Mouse (Mus musculus): ENCODE data around the gene Ppcdc. TPM values are rescaled to one million over a fixed set of nuclear protein-coding genes. Genes with fewer than 3 reads are reported as not detected.
"Not testable (repeated sequence)": the region's sequence is repeated elsewhere in the genome, so short reads cannot be mapped to it uniquely, and the experiment has no call there.

Ppcdc gene
- polyA plus RNA-seq, 1 experiment from 2014 or later: 20.5 TPM

DNA sequence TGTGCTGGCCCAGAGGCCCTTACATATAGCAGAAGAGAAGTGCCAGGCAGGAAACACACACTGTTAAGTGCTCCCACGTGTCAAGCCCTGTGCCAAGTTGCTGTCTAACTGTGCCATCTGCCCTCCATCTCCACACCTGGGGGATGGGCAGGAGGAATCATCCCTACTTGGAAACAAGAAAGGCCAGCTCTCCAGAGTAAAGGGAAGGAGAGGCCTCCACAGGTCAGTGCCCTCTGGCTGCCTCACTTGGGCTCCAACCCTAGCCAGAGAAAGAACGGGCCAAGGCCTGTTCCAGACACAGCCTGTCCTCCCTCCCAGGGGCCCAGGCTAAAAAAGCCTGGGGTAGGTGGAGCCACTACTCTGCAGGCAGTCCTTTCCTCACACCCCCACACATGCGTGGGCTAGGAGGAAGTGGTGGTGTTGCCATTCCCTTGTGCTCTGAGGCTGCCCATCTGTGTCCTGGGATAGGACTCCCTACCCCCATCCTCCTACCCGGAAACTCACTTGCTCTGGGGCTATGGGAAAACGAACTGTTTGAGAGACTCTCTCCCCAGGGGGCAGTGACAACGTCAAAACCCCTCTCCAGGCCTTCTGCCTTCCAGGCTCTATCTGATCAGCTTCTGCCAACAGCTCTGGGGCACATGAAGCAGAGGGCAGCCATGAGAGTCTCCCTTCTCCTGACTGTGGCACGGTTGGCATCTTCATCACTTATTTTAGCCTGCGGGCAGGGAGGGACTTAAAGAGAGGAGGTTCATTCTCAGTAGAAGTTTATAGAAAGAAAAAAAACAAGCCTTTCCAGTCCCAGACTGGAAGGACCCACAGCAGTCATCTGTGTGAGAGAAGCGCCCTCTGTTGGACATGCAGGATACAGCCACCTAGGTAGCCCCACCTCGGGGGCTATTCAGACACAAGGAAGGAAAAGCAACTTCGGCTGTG lies 6.6 kb downstream of the Ppcdc start:
- ATAC-seq: peak; percentile 71
- H3K27me3 ChIP-seq (replicated peaks; ENCODE audit: control insufficient read depth, insufficient read depth, low read length): no peaks in the 10 kb centered on the region
- 14% methylated on average over 11 of the region's 11 CpGs for WGBS
- H3K36me3 ChIP-seq (ENCODE audit: control insufficient read depth, insufficient read depth, low read length): no peaks in the 10 kb centered on the region
- no peak overlapping the region for H3K9ac ChIP-seq (ENCODE audit: low read depth, low read length)
- H3K9me3 ChIP-seq (ENCODE audit: control insufficient read depth, low read length): no peaks in the 10 kb centered on the region
- H3K4me1 ChIP-seq (ENCODE audit: control insufficient read depth, insufficient read depth, low read depth, low read length): peaks cover 7% of the 10 kb centered on the region
- H3K27ac ChIP-seq (ENCODE audit: low read depth, low read length): peak overlapping the region; percentile 17; the same call in 1 of the 2 replicates
- no peak overlapping the region for H3K4me2 ChIP-seq (ENCODE audit: low read length)
- no peak overlapping the region for H3K4me3 ChIP-seq (ENCODE audit: low read length)

DNA sequence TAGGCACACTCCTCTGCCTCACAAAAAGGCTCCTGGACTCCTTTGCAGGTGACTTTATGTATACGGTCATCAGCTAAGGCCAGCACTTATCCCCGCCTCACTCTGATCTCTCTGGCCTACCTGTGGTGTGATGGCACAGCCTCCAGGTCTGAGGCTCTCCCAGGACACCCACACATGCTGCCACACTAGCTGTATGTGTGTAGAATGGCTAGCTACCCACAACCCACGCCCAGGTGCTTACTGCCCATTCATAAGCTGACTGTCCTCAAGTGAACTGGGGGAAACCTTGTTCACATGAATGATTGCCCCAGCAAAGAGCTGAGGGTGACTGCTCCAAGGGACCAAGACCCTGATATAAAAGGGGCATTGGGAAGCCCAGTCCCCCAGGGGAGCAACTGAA lies 7.4 kb downstream of the Ppcdc start:
- Histone ChIP-seq H3K27ac (ENCODE audit: low read depth, low read length) (no peak overlapping the region), H3K9me3 (ENCODE audit: control insufficient read depth, low read length) (no peaks in the 10 kb centered on the region), H3K4me3 (ENCODE audit: low read length) (no peak overlapping the region), H3K4me1 (ENCODE audit: control insufficient read depth, insufficient read depth, low read depth, low read length) (peaks cover 7% of the 10 kb centered on the region), H3K36me3 (ENCODE audit: control insufficient read depth, insufficient read depth, low read length) (no peaks in the 10 kb centered on the region), H3K27me3 (replicated peaks; ENCODE audit: control insufficient read depth, insufficient read depth, low read length) (no peaks in the 10 kb centered on the region), H3K9ac (ENCODE audit: low read depth, low read length) (peak overlapping the region; percentile 16; the same call in 1 of the 2 replicates), H3K4me2 (ENCODE audit: low read length) (no peak overlapping the region)
- 88% methylated on average over 3 of the region's 3 CpGs for WGBS
- 0 out of 2 replicates have a peak, but pooled peaks have one; percentile 3 for ATAC-seq

DNA sequence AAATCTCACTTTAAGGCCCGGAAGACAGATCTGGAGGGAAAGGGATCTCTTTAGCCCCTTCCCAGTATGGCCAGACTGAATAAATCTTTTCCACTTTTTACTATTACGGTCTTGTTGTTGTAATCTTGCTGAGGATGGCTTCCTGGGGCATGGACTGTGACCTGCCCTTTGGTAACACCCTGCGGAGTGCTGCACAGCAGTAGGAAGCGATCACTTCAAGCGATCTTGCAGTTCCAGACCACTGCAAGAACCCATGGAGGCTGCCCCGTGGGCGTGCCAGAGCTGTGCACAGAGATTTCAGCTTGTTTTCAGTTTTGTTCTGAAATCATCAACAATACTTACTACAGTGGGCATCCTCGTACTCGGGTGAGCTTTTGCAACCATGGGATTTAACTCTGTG lies 8.7 kb downstream of the Ppcdc start:
- Histone ChIP-seq H3K9me3 (ENCODE audit: control insufficient read depth, low read length) (no peaks in the 10 kb centered on the region), H3K27me3 (replicated peaks; ENCODE audit: control insufficient read depth, insufficient read depth, low read length) (no peaks in the 10 kb centered on the region), H3K9ac (ENCODE audit: low read depth, low read length) (no peak overlapping the region), H3K4me3 (ENCODE audit: low read length) (no peak overlapping the region), H3K4me1 (ENCODE audit: control insufficient read depth, insufficient read depth, low read depth, low read length) (peaks cover 7% of the 10 kb centered on the region), H3K4me2 (ENCODE audit: low read length) (no peak overlapping the region), H3K27ac (ENCODE audit: low read depth, low read length) (no peak overlapping the region), H3K36me3 (ENCODE audit: control insufficient read depth, insufficient read depth, low read length) (no peaks in the 10 kb centered on the region)
- ATAC-seq: no peak
- WGBS: 39% methylated on average over 9 of the region's 9 CpGs

DNA sequence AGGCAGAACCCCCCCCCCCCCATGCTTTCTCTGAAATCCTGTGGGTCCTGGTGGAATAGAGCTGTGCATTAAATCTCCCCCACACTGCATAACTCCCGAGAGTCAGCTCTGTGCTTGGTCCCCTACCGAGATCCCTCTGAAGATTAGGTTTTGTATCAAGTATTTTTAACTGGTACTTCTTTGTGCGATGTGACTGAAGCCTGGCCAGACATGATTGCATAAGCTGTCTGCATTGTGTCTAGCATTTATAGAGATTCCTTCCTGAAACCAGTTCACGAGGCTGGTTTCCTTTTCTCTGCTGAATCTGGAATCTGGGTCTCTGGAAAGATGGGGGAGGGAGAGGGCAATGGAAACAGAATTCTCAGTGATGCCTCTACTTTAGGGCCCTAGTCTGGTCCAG lies 11.5 kb downstream of the Ppcdc start:
- ATAC-seq: no peak

DNA sequence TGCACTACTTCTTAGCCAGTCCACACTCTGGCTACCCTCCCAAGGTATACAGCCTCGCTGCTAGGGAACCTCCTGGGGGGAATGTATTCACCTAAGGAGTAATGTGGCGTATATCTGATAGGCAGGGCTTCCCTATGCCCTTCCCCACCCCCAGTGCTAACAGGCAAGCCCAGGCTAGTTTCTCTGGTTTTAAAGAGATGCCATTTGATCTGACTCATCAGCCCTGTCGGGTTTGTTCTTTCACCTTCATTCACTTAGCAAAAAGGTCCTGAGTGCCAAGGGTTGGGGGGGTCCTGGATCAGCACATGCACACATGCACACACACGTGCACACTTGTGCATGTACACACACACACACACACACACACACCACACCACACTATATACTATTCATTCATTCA lies 12.0 kb downstream of the Ppcdc start:
- no peaks in the 10 kb centered on the region for H3K4me1 ChIP-seq (ENCODE audit: control insufficient read depth, insufficient read depth, low read depth, low read length)
- no peak overlapping the region for H3K27ac ChIP-seq (ENCODE audit: low read depth, low read length)
- WGBS: 74% methylated on average over 4 of the region's 4 CpGs
- no peaks in the 10 kb centered on the region for H3K9me3 ChIP-seq (ENCODE audit: control insufficient read depth, low read length)
- no peak for ATAC-seq
- H3K4me3 ChIP-seq (ENCODE audit: low read length): no peak overlapping the region
- H3K9ac ChIP-seq (ENCODE audit: low read depth, low read length): no peak overlapping the region
- H3K4me2 ChIP-seq (ENCODE audit: low read length): no peak overlapping the region
- no peaks in the 10 kb centered on the region for H3K36me3 ChIP-seq (ENCODE audit: control insufficient read depth, insufficient read depth, low read length)
- no peaks in the 10 kb centered on the region for H3K27me3 ChIP-seq (replicated peaks; ENCODE audit: control insufficient read depth, insufficient read depth, low read length)

More for the DNA sequence above, 11.5 kb downstream of the Ppcdc start:
- Histone ChIP-seq H3K4me2 (ENCODE audit: low read length) (no peak overlapping the region), H3K27ac (ENCODE audit: low read depth, low read length) (no peak overlapping the region), H3K27me3 (replicated peaks; ENCODE audit: control insufficient read depth, insufficient read depth, low read length) (no peaks in the 10 kb centered on the region), H3K4me3 (ENCODE audit: low read length) (no peak overlapping the region), H3K4me1 (ENCODE audit: control insufficient read depth, insufficient read depth, low read depth, low read length) (peaks cover 4% of the 10 kb centered on the region), H3K9ac (ENCODE audit: low read depth, low read length) (no peak overlapping the region), H3K9me3 (ENCODE audit: control insufficient read depth, low read length) (no peaks in the 10 kb centered on the region), H3K36me3 (ENCODE audit: control insufficient read depth, insufficient read depth, low read length) (no peaks in the 10 kb centered on the region)
- WGBS: 62% methylated on average over 4 of the region's 4 CpGs

DNA sequence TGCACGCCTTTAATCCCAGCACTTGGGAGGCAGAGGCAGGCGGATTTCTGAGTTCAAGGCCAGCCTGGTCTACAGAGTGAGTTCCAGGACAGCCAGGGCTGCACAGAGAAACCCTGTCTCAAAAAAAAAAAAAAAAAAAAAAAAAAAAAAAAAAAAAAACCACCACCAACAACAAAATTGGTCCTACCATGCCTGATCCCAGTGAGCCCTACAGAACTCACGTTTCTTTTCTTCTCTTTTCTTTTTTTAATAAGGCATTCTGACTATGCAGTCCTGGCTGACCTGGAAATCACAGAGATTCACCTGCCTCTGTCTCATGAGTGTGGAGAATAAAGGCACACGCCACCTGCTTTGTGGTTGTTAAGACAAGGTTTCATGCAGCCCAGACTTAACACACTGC lies 12.8 kb downstream of the Ppcdc start:
- H3K4me3 ChIP-seq (ENCODE audit: low read length); H3K4me1 ChIP-seq (ENCODE audit: control insufficient read depth, insufficient read depth, low read depth, low read length); H3K9ac ChIP-seq (ENCODE audit: low read depth, low read length); H3K27me3 ChIP-seq (replicated peaks; ENCODE audit: control insufficient read depth, insufficient read depth, low read length); ATAC-seq; H3K4me2 ChIP-seq (ENCODE audit: low read length); H3K27ac ChIP-seq (ENCODE audit: low read depth, low read length); H3K36me3 ChIP-seq (ENCODE audit: control insufficient read depth, insufficient read depth, low read length); H3K9me3 ChIP-seq (ENCODE audit: control insufficient read depth, low read length): not testable (repeated sequence)
- 92% methylated on average over 4 of the region's 4 CpGs for WGBS

DNA sequence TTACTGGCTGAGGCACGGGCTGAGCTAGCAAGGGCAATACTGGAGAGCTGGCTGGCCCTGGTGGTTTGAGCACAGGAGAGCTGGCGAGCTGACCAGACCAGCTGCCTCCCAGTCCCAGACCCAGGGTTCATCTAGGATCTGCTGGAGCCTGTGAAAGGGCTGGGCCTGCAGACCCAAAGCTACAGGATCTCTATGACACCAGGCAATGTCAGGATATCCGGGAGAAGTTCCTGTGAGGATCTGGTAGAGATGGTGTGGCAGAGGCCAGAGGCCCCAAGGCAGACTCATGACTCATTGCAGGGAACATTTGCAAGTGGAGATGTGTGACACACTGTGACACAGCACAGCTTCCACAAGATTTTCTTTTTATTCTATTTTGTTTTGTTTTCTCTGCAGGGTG lies 14.8 kb downstream of the Ppcdc start:
- Histone ChIP-seq H3K36me3 (ENCODE audit: control insufficient read depth, insufficient read depth, low read length) (no peaks in the 10 kb centered on the region), H3K27ac (ENCODE audit: low read depth, low read length) (no peak overlapping the region), H3K4me3 (ENCODE audit: low read length) (no peak overlapping the region), H3K9me3 (ENCODE audit: control insufficient read depth, low read length) (no peaks in the 10 kb centered on the region), H3K4me1 (ENCODE audit: control insufficient read depth, insufficient read depth, low read depth, low read length) (peaks cover 12% of the 10 kb centered on the region), H3K9ac (ENCODE audit: low read depth, low read length) (no peak overlapping the region), H3K27me3 (replicated peaks; ENCODE audit: control insufficient read depth, insufficient read depth, low read length) (no peaks in the 10 kb centered on the region), H3K4me2 (ENCODE audit: low read length) (no peak overlapping the region)
- WGBS: 91% methylated on average over 3 of the region's 3 CpGs
- no peak for ATAC-seq

DNA sequence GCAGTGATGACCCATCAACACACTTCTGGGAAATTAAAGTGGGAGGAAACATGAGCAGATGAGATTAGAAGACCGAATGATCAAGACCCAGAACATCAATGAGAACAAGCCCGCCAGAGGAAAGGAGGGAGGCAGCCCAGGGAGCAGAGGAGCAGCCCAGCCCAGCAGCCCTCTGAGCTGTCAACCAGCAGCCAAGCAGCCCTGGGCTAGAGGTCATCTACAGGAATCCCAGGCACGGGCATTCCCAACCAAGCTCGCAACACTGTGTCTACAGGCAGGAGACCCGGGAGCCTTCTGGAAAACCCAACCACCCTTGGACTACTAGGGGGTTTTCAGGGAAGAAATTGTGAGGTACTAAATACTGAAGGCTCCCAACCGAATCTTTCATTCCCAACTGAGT lies 15.9 kb downstream of the Ppcdc start:
- H3K9me3 ChIP-seq (ENCODE audit: control insufficient read depth, low read length): no peaks in the 10 kb centered on the region
- H3K27ac ChIP-seq (ENCODE audit: low read depth, low read length): no peak overlapping the region
- WGBS: 77% methylated on average over 6 of the region's 6 CpGs
- H3K36me3 ChIP-seq (ENCODE audit: control insufficient read depth, insufficient read depth, low read length): no peaks in the 10 kb centered on the region
- H3K4me3 ChIP-seq (ENCODE audit: low read length): no peak overlapping the region
- H3K27me3 ChIP-seq (replicated peaks; ENCODE audit: control insufficient read depth, insufficient read depth, low read length): no peaks in the 10 kb centered on the region
- ATAC-seq: no peak
- no peak overlapping the region for H3K4me2 ChIP-seq (ENCODE audit: low read length)
- H3K9ac ChIP-seq (ENCODE audit: low read depth, low read length): no peak overlapping the region
- H3K4me1 ChIP-seq (ENCODE audit: control insufficient read depth, insufficient read depth, low read depth, low read length): peaks cover 17% of the 10 kb centered on the region

DNA sequence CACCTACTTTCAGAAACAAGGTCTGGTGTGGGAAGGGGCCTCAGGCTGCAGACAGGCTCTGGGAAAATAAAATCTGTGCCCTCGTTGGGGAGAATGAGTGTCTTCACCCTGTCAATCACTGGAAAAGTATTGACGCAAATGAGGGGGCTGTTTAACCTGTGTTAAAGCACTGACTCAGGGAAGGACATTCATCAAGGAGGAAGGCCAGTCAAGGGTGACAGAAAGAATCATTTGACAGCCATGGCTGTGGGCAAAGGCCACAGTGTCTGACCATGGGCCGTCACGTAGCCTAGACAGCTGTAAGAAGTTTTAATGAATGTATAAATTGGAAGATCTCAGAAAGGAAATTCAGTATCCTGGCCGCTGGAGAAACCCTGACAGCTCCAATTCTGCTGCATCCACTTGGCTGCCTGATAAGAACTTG lies 18.2 kb downstream of the Ppcdc start:
- Histone ChIP-seq H3K9ac (ENCODE audit: low read depth, low read length) (no peak overlapping the region), H3K9me3 (ENCODE audit: control insufficient read depth, low read length) (no peaks in the 10 kb centered on the region), H3K27ac (ENCODE audit: low read depth, low read length) (no peak overlapping the region), H3K27me3 (replicated peaks; ENCODE audit: control insufficient read depth, insufficient read depth, low read length) (no peaks in the 10 kb centered on the region), H3K36me3 (ENCODE audit: control insufficient read depth, insufficient read depth, low read length) (no peaks in the 10 kb centered on the region), H3K4me1 (ENCODE audit: control insufficient read depth, insufficient read depth, low read depth, low read length) (peaks cover 17% of the 10 kb centered on the region), H3K4me2 (ENCODE audit: low read length) (no peak overlapping the region), H3K4me3 (ENCODE audit: low read length) (no peak overlapping the region)
- WGBS: 64% methylated on average over 5 of the region's 5 CpGs
- no peak for ATAC-seq

Data from hindbrain, embryonic 16.5 days (tissue).